Mouse (Mus musculus): ENCODE data around the gene Mgat4c. TPM values are rescaled to one million over a fixed set of nuclear protein-coding genes. Genes with fewer than 3 reads are reported as not detected.
"Not testable (repeated sequence)": the region's sequence is repeated elsewhere in the genome, so short reads cannot be mapped to it uniquely, and the experiment has no call there.

Mgat4c gene
- polyA plus RNA-seq, 1 experiment from 2014 or later, result 0.05 TPM

DNA sequence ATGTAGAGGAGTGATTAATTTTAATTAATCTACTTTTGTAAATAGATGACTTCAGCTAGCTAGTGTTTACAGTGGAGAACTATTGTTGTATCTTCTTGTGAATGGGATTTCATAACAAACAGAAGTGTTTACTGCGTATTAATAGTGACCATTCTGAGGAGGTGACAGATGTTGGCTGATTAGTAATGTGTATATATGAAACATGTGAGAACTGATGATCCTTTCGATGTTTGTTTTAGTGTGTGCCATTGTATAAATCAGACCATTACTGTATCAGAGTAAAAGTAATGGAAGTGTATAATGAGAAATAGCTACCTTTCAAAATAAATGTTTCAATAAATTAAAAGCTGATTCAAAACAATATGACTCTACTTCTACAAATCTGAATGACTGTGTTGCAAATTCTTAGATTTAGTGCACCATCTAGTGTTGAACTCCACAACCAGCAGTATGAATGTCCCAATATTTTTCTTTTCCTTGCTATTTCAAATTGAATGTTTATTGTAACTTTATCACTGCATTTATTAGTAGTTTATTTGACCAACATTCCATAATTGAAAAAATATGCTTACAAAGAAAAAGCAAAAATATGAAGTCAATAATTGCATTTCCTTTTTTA lies 736.5 kb downstream of the Mgat4c start:
- Histone ChIP-seq H3K36me3 (no peaks in the 10 kb centered on the region), H3K27ac (no peak overlapping the region), H3K4me1 (no peaks in the 10 kb centered on the region), H3K4me3 (no peak overlapping the region), H3K9me3 (no peaks in the 10 kb centered on the region), H3K27me3 (ENCODE audit: insufficient read depth, poor library complexity, severe bottlenecking) (no peaks in the 10 kb centered on the region)
- WGBS, result 79% methylated on average over 2 of the region's 2 CpGs
- DNase-seq (ENCODE audit: low spot score), result no peak

DNA sequence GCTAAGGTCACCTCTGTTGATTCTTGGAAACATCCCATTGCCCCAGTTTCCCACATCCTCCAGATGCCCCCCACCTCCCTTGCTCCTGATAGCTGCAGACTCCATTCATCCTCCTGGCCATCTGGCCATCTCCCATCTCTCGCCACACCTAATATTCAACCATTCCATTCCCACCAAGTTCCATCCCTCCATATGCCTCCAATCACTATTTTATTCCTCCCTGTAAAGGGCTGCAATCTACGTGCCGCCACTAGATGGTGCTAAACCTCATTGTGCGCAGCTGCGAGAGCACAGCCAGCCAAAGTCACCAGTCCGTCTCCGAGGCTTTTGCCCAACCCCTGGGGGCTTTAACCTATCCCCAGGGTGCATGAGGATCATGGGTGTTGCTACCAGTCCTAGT lies 753.8 kb downstream of the Mgat4c start:
- H3K27ac ChIP-seq; H3K4me1 ChIP-seq; H3K27me3 ChIP-seq (ENCODE audit: insufficient read depth, poor library complexity, severe bottlenecking); H3K36me3 ChIP-seq; H3K4me3 ChIP-seq; H3K9me3 ChIP-seq; DNase-seq (ENCODE audit: low spot score): not testable (repeated sequence)
- WGBS, result 3% methylated on average over 6 of the region's 7 CpGs

DNA sequence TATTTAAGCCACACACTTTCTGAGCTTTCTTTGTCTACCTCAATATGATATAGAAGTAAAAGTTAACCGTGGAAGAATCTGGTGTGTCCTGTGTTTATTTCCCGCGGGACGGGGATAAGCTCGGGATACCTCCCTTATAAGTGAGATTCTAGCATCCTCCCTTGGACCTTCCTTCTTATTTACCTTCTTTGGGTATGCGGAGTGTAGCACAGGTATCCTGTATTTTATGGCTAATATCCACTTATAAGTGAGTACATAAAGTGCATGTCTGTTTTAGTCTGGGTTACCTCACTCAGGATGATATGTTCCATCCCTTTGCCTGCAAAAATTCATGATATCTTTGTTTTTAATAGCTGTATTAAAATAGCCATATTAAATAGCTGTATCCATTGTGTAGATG lies 754.2 kb downstream of the Mgat4c start:
- not testable (repeated sequence) for H3K4me1 ChIP-seq; H3K36me3 ChIP-seq; H3K9me3 ChIP-seq; H3K27ac ChIP-seq; H3K4me3 ChIP-seq; H3K27me3 ChIP-seq (ENCODE audit: insufficient read depth, poor library complexity, severe bottlenecking); DNase-seq (ENCODE audit: low spot score)
- 34% methylated on average over 6 of the region's 6 CpGs for WGBS

Small RNA genes lying within 50 kb of the gene (microRNA-seq; reads per million reads assigned to microRNA genes)
- gene Mir3059, result not detected

Data from heart, embryonic 10.5 days (tissue).